Mouse (Mus musculus) myocyte (in vitro differentiated cells): Measurements from ENCODE around the gene Gm42906.

Experiments
- CEBPB ChIP-seq: IDR thresholded peaks from 2 replicates; pipeline ENCODE4 v1.6.1; 2011; ENCODE audit warnings: mild to moderate bottlenecking, moderate library complexity; ENCODE audit not compliant: poor library complexity, insufficient read depth, severe bottlenecking
- E2F4 ChIP-seq: IDR thresholded peaks from one replicate; pipeline ENCODE4 v1.6.1; 2011; ENCODE audit warnings: mild to moderate bottlenecking, control low read depth, moderate library complexity; ENCODE audit not compliant: insufficient read depth
- MAX ChIP-seq: IDR thresholded peaks from one replicate; pipeline ENCODE4 v1.6.1; 2011; ENCODE audit warnings: low read depth, mild to moderate bottlenecking, control low read depth
- MYOD1 ChIP-seq, 3 experiments: IDR thresholded peaks; one replicate each; pipeline ENCODE4 v1.6.1; 2011; ENCODE audit warnings: control low read depth in 2 of 3, low read depth in 2 of 3, mild to moderate bottlenecking in 2 of 3, moderate library complexity in 1 of 3; ENCODE audit not compliant: insufficient read length in 2 of 3, control insufficient read depth in 1 of 3
- MYOG ChIP-seq, 3 experiments: IDR thresholded peaks; one replicate each; pipeline ENCODE4 v1.6.1; 2011; ENCODE audit warnings: control low read depth in 2 of 3, low read depth in 2 of 3, mild to moderate bottlenecking in 2 of 3; ENCODE audit not compliant: insufficient read length in 2 of 3, control insufficient read depth in 1 of 3, insufficient read depth in 1 of 3
- POLR2A ChIP-seq: IDR thresholded peaks from one replicate; pipeline ENCODE4 v1.6.1; 2011; ENCODE audit warnings: low read depth, mild to moderate bottlenecking, control low read depth, moderate library complexity; ENCODE audit not compliant: insufficient read length
- POLR2AphosphoS2 ChIP-seq: IDR thresholded peaks from one replicate; pipeline ENCODE4 v1.6.1; 2011; ENCODE audit warnings: low read depth, control low read depth; ENCODE audit not compliant: insufficient read length
- REST ChIP-seq: IDR thresholded peaks from one replicate; pipeline ENCODE4 v1.6.1; 2011; ENCODE audit warnings: mild to moderate bottlenecking, control low read depth, moderate library complexity; ENCODE audit not compliant: insufficient read depth, insufficient read length
- TCF12 ChIP-seq: IDR thresholded peaks from one replicate; pipeline ENCODE4 v1.6.1; 2011; ENCODE audit warnings: mild to moderate bottlenecking, control low read depth; ENCODE audit not compliant: poor library complexity, insufficient read depth, severe bottlenecking
- TCF3 ChIP-seq: IDR thresholded peaks from one replicate; pipeline ENCODE4 v1.6.1; 2011; ENCODE audit warnings: low read depth, control low read depth; ENCODE audit not compliant: insufficient read length
- USF1 ChIP-seq: IDR thresholded peaks from one replicate; pipeline ENCODE4 v1.6.1; 2011; ENCODE audit warnings: low read depth, mild to moderate bottlenecking, control low read depth, moderate library complexity

DNA sequence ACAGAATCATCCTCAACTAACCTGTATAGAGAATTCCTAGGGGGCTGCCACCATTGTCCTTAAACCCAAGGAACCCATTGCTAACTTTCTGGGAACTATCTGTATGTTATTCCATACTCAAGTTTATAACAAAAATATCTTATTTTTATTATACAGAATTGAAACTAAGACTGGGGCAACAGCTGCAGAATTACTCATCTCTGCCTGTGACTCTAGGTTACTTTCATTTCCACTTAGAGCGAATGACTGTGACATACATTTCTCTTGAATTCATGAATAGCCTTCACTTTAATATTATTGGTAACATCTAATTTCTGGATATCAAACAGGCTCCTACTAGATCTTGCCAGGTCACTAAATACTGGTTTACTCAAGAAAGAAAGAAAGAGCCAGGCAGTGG lies 217.1 kb downstream of the Gm42906 start:
- TF ChIP-seq POLR2A (no peak), POLR2AphosphoS2 (no peak), TCF3 (no peak), E2F4 (no peak), REST (no peak), CEBPB (no peak), MAX (no peak), MYOD1 (IDR thresholded peaks at IDR 0.05; ENCODE audit: control insufficient read depth in 1 of 3, insufficient read length in 2 of 3, low read depth in 2 of 3) (no peak), TCF12 (no peak), MYOG (IDR thresholded peaks at IDR 0.05; ENCODE audit: control insufficient read depth in 1 of 3, insufficient read depth in 1 of 3, insufficient read length in 2 of 3, low read depth in 2 of 3) (no peak), USF1 (no peak)
